In the genomic region with DNA sequence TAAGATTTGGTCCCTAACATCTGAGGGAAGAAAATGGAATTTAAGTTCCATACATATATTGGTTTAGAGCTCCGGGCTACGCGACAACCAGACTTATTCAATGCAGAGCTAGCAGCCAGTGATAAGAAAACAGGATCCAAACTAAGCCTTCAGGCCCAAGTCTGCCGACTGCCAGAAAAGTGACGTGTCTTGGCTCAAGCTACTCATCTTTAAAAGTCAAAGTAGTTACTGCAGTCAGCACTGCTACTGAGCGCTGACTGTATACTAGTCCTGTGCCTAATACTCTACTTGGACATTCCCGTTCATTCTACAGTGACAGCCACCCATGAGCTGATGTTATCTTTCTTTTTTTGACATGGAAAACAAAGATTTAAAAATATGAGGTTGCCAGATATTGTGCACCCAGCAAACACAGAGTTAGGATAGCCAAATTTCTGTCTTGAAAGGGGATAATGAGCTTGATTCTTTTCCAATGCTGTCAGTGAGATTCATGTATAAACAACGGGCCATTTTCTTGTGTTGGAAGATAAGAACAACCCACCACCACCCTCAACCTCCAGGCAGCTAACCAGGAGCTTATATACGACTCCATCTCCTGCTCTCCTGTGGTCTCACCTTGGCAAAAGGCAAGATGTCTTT, we compare ENCODE assay signal across 10 mouse cellular contexts.
DNase-seq lines count a peak whose midpoint lies in the region; ATAC-seq and TF ChIP-seq lines count a peak whose summit lies in the region.
"Had no signal": no experiment of that assay in that cellular context is flagged by ENCODE, and none has a peak within 500 bp of the region (broad histone marks: within the 10 kb centered on the region; RNA-seq: fewer than 3 reads in every experiment).

No protein-coding gene starts in this region.

- TF ChIP-seq POLR2A in olfactory bulb, adult 2 months (IDR thresholded peaks at IDR 0.05; ENCODE audit: insufficient read depth, low read depth, low read length): no peak

- WGBS in olfactory bulb, adult 2 months: 50% methylated on average over 9 of the region's 9 CpGs
- 87% methylated on average over 9 of the region's 9 CpGs for WGBS in midbrain, embryonic 13.5 days

- H3K9ac ChIP-seq in midbrain, embryonic 13.5 days (replicated peaks): no peak overlapping the region
- H3K9ac ChIP-seq: heart, embryonic 15.5 days had no signal

- H3K4me3 ChIP-seq in olfactory bulb, adult 2 months (ENCODE audit: insufficient read depth, low read depth, low read length): no peak overlapping the region
- no peak overlapping the region for H3K4me3 ChIP-seq in midbrain, embryonic 13.5 days (replicated peaks)
- H3K4me3 ChIP-seq: heart, embryonic 15.5 days; layer of hippocampus, adult 2 months had no signal

- H3K27ac ChIP-seq in olfactory bulb, adult 2 months (ENCODE audit: insufficient read depth, low read depth, low read length): peak overlapping the region; percentile 35
- H3K27ac ChIP-seq in midbrain, embryonic 13.5 days: no peak overlapping the region
- H3K27ac ChIP-seq: heart, embryonic 15.5 days; layer of hippocampus, adult 2 months had no signal

- peaks cover 19% of the 10 kb centered on the region for H3K4me1 ChIP-seq in olfactory bulb, adult 2 months (ENCODE audit: control insufficient read depth, insufficient read depth, low read length)
- H3K4me1 ChIP-seq in midbrain, embryonic 13.5 days (replicated peaks): no peaks in the 10 kb centered on the region

- no peaks in the 10 kb centered on the region for H3K9me3 ChIP-seq in midbrain, embryonic 13.5 days
- H3K9me3 ChIP-seq: heart, embryonic 15.5 days had no signal

- H3K27me3 ChIP-seq in midbrain, embryonic 13.5 days: no peaks in the 10 kb centered on the region
- H3K27me3 ChIP-seq: heart, embryonic 15.5 days had no signal

- H3K4me2 ChIP-seq in midbrain, embryonic 13.5 days (replicated peaks): no peak overlapping the region
- H3K4me2 ChIP-seq: heart, embryonic 15.5 days had no signal

- peak; percentile 56 for DNase-seq in adrenal gland, adult 2 months
- DNase-seq in adrenal gland, adult 18-20 months (ENCODE audit: low spot score in 2 of 2): no peak
- DNase-seq in left cerebral cortex, adult 18-20 months (ENCODE audit: low spot score in 2 of 2): peak; percentile 13 to 22
- no peak for DNase-seq in left cerebral cortex, adult 11 months (ENCODE audit: low spot score)
- DNase-seq in heart, adult 8-10 months (ENCODE audit: low spot score): peak; percentile 54
- DNase-seq in thymus, adult 18-20 months: no peak

- no peak for TF ChIP-seq CTCF in olfactory bulb, adult 2 months (IDR thresholded peaks at IDR 0.05; ENCODE audit: insufficient read depth, low read depth, low read length)

- no peaks in the 10 kb centered on the region; the same call in 1 of the 2 replicates for H3K36me3 ChIP-seq in midbrain, embryonic 13.5 days

- no peak for ATAC-seq in midbrain, embryonic 13.5 days

Comparison
In these comparisons a context has a peak if more than half of its experiments do, and no peak if none do; other contexts are left out.
1. DNase-seq: peak in adrenal gland, adult 2 months (single experiment), left cerebral cortex, adult 18-20 months (2 of 2) and heart, adult 8-10 months (single experiment); none in adrenal gland, adult 18-20 months (0 of 2), left cerebral cortex, adult 11 months (single experiment) and thymus, adult 18-20 months (0 of 2).